Mouse (Mus musculus): ENCODE data around the gene Vmn1r211. TPM values are rescaled to one million over a fixed set of nuclear protein-coding genes. Genes with fewer than 3 reads are reported as not detected.
"Not testable (repeated sequence)": the region's sequence is repeated elsewhere in the genome, so short reads cannot be mapped to it uniquely, and the experiment has no call there.

Gene Vmn1r211
- polyA plus RNA-seq (2012; rRNA removed): not detected in 2 replicates

GRCm38 (mm10) chr13:22857461-22857860, at the start of gene Vmn1r211:
TSS of gene Vmn1r211 (minus strand) at chr13:22857561.
- H3K4me3 ChIP-seq (replicated peaks; ENCODE audit: extremely low read depth, low read depth, low read length): no peak within 1 kb of the TSS
- TF ChIP-seq CTCF (IDR thresholded peaks at IDR 0.05; ENCODE audit: insufficient read depth, low read length) (no peak), POLR2A (IDR thresholded peaks at IDR 0.05; ENCODE audit: borderline replicate concordance, extremely low read depth, low read depth, low read length) (no peak)
- DNase-seq: no peak
- H3K4me1 ChIP-seq (ENCODE audit: control insufficient read depth, insufficient read depth, low read length): no peaks in the 10 kb centered on the region
- 65% methylated on average over 1 of the region's 1 CpGs for WGBS

GRCm38 (mm10) chr13:22884105-22884504, 26.7 kb upstream of the Vmn1r211 start, which contains the start of gene Vmn1r212:
TSS of gene Vmn1r212 (minus strand) at chr13:22884205.
- DNase-seq: no peak
- H3K4me1 ChIP-seq (ENCODE audit: control insufficient read depth, insufficient read depth, low read length): no peaks in the 10 kb centered on the region
- no peak for TF ChIP-seq POLR2A (IDR thresholded peaks at IDR 0.05; ENCODE audit: borderline replicate concordance, extremely low read depth, low read depth, low read length)
- TF ChIP-seq CTCF (IDR thresholded peaks at IDR 0.05; ENCODE audit: insufficient read depth, low read length): no peak
- WGBS: 74% methylated on average over 4 of the region's 4 CpGs
- H3K4me3 ChIP-seq (replicated peaks; ENCODE audit: extremely low read depth, low read depth, low read length): no peak within 1 kb of the TSS

- TF ChIP-seq CTCF (IDR thresholded peaks at IDR 0.05; ENCODE audit: insufficient read depth, low read length) (no peak), POLR2A (IDR thresholded peaks at IDR 0.05; ENCODE audit: borderline replicate concordance, extremely low read depth, low read depth, low read length) (no peak)
- Histone ChIP-seq H3K4me1 (ENCODE audit: control insufficient read depth, insufficient read depth, low read length) (no peaks in the 10 kb centered on the region), H3K4me3 (replicated peaks; ENCODE audit: extremely low read depth, low read depth, low read length) (no peak overlapping the region)
- whole genome bisulfite sequencing: 88% methylated on average over 1 of the region's 1 CpGs
- DNase-seq: no peak
These were observed 21.9 kb upstream of the Vmn1r211 start for GRCm38 (mm10) chr13:22879257-22879656.

- 56% methylated on average over 4 of the region's 4 CpGs for WGBS
These were observed 2.6 kb downstream of the Vmn1r211 start for GRCm38 (mm10) chr13:22854760-22855159.

GRCm38 (mm10) chr13:22846798-22847197, 10.6 kb downstream of the Vmn1r211 start:
- H3K4me3 ChIP-seq (replicated peaks; ENCODE audit: extremely low read depth, low read depth, low read length): no peak overlapping the region
- 28% methylated on average over 1 of the region's 1 CpGs for WGBS

More at GRCm38 (mm10) chr13:22854760-22855159, 2.6 kb downstream of the Vmn1r211 start:
- no peak for TF ChIP-seq CTCF (IDR thresholded peaks at IDR 0.05; ENCODE audit: insufficient read depth, low read length)
- TF ChIP-seq POLR2A (IDR thresholded peaks at IDR 0.05; ENCODE audit: borderline replicate concordance, extremely low read depth, low read depth, low read length): no peak
- DNase-seq: no peak
- H3K4me1 ChIP-seq (ENCODE audit: control insufficient read depth, insufficient read depth, low read length): no peaks in the 10 kb centered on the region
- H3K4me3 ChIP-seq (replicated peaks; ENCODE audit: extremely low read depth, low read depth, low read length): no peak overlapping the region

GRCm38 (mm10) chr13:22844304-22844703, 13.1 kb downstream of the Vmn1r211 start:
- DNase-seq; H3K4me1 ChIP-seq (ENCODE audit: control insufficient read depth, insufficient read depth, low read length): not testable (repeated sequence)
- 76% methylated on average over 3 of the region's 3 CpGs for WGBS

More at GRCm38 (mm10) chr13:22846798-22847197, 10.6 kb downstream of the Vmn1r211 start:
- H3K4me1 ChIP-seq (ENCODE audit: control insufficient read depth, insufficient read depth, low read length): no peaks in the 10 kb centered on the region
- TF ChIP-seq CTCF (IDR thresholded peaks at IDR 0.05; ENCODE audit: insufficient read depth, low read length) (no peak), POLR2A (IDR thresholded peaks at IDR 0.05; ENCODE audit: borderline replicate concordance, extremely low read depth, low read depth, low read length) (no peak)
- no peak for DNase-seq

DNA sequence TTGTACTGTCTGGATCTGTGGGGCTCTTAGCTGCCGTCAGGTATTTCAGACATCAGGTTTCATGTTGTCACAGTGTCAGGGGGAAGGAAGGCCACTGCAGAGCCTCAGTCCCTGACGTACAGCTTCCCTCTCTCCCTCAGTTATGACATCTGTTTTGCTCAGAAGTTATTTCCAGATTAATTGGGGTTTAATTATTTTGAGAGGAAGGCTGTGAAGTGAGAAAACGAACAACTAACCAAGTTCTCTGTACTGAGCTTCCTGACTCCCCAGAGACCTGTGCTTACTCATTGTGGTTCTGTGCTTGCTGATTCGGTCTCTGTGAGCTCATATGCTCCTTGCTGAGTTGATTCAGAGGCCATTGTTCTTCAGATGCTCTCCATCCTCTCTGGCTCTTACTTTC, 26.1 kb downstream of the Vmn1r211 start, which contains the start of gene Vmn1r210:
TSS of gene Vmn1r210 (minus strand) at position 101 of the 400 bp plus-strand sequence.
- Histone ChIP-seq H3K4me1 (ENCODE audit: control insufficient read depth, insufficient read depth, low read length) (no peaks in the 10 kb centered on the region), H3K4me3 (replicated peaks; ENCODE audit: extremely low read depth, low read depth, low read length) (no peak within 1 kb of the TSS)
- TF ChIP-seq POLR2A (IDR thresholded peaks at IDR 0.05; ENCODE audit: borderline replicate concordance, extremely low read depth, low read depth, low read length) (no peak), CTCF (IDR thresholded peaks at IDR 0.05; ENCODE audit: insufficient read depth, low read length) (no peak)
- WGBS: 33% methylated on average over 4 of the region's 4 CpGs
- no peak for DNase-seq

More at GRCm38 (mm10) chr13:22844304-22844703, 13.1 kb downstream of the Vmn1r211 start:
- H3K4me3 ChIP-seq (replicated peaks; ENCODE audit: extremely low read depth, low read depth, low read length): not testable (repeated sequence)

DNA sequence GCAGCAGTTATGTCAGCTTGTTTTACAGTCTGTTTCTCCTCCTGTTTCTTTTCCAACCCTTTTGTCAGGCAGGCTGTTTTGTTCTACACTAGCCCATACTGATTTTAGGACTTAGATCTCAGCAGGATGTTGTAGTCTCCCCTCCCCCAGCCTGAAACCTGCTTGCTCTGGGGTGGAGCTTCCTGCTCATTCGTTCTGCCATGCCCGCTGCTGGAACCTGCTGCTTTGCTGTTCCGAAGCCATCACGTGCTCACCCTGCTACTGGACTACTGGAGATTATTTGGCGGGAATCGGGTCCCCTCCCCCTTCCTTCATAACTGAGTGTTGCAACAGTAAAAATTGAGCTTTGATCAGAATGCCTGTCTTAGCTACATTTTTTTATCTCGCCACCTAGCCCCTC, 28.0 kb downstream of the Vmn1r211 start:
- not testable (repeated sequence) for H3K4me3 ChIP-seq (replicated peaks; ENCODE audit: extremely low read depth, low read depth, low read length); DNase-seq; H3K4me1 ChIP-seq (ENCODE audit: control insufficient read depth, insufficient read depth, low read length)
- 24% methylated on average over 7 of the region's 7 CpGs for WGBS

DNA sequence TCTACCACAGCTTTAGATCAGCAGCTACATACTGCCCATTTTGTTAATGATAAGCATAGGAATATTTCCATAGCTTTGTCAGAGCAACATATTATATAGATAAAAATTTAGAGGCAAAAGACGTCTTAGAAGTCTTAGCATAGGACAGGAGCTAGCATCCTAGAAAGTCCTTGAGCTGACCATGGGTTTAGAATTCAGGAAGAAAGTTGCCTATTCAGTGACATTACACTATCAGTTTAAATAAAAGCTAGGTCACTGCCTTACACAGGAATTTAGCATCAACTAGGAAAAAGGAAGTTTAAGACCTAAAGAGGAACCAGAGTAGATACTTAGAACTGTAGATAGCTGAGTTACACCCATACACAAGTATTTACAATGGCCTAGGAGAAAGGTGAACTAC, 35.8 kb downstream of the Vmn1r211 start:
- not testable (repeated sequence) for H3K4me1 ChIP-seq (ENCODE audit: control insufficient read depth, insufficient read depth, low read length); H3K4me3 ChIP-seq (replicated peaks; ENCODE audit: extremely low read depth, low read depth, low read length); DNase-seq
- WGBS: 85% methylated on average over 1 of the region's 1 CpGs

DNA sequence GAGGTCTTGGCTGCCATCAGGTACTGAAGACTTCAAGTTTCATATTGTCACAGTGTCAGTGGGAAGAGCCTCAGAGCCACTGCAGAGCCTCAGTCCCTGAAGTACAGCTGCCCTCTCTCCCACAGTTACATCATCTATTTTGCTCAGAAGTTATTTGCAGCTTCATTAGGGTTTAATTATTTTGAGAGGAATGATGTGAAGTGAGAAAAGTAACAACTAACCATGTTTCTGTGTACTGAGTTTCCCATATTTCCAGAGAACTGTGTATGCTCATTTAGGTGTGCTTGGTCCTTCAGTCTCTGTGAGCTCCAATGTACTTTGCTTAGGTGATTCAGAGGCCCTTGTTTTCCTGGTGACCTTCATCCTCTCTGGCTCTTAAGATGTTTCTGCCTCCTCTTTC, 47.8 kb downstream of the Vmn1r211 start, which contains the start of gene Vmn1r209:
TSS of gene Vmn1r209 (minus strand) at position 101 of the 400 bp plus-strand sequence.
- not testable (repeated sequence) for H3K4me1 ChIP-seq (ENCODE audit: control insufficient read depth, insufficient read depth, low read length); DNase-seq; H3K4me3 ChIP-seq (replicated peaks; ENCODE audit: extremely low read depth, low read depth, low read length)

Other genes starting within 250 kb of the Vmn1r211 start
- gene Vmn1r206, start 233.3 kb downstream of the Vmn1r211 start, polyA plus RNA-seq (2012; rRNA removed): not detected in 2 replicates
- gene Vmn1r207-ps, start 127.9 kb downstream of the Vmn1r211 start, polyA plus RNA-seq (2012; rRNA removed): not detected in 2 replicates
- gene Vmn1r208, start 80.2 kb downstream of the Vmn1r211 start, polyA plus RNA-seq (2012; rRNA removed): not detected in 2 replicates
- not detected in 2 replicates for gene Vmn1r209, start 47.9 kb downstream of the Vmn1r211 start, polyA plus RNA-seq (2012; rRNA removed)
- gene Vmn1r210, start 26.2 kb downstream of the Vmn1r211 start, polyA plus RNA-seq (2012; rRNA removed): not detected in 2 replicates
- not detected in 2 replicates for gene Vmn1r212, start 26.6 kb upstream of the Vmn1r211 start, polyA plus RNA-seq (2012; rRNA removed)
- gene Vmn1r213, start 150.1 kb upstream of the Vmn1r211 start, polyA plus RNA-seq (2012; rRNA removed): not detected in 2 replicates
- not detected in 2 replicates for gene Vmn1r214, start 172.9 kb upstream of the Vmn1r211 start, polyA plus RNA-seq (2012; rRNA removed)
- gene Vmn1r215, start 210.5 kb upstream of the Vmn1r211 start, polyA plus RNA-seq (2012; rRNA removed): not detected in 2 replicates

All from lung, adult 2 months (tissue).